Mouse (Mus musculus) spleen, embryonic (tissue): ENCODE data around the gene Enpp7.

Source experiments
- CTCF ChIA-PET: fragments of 350-600 bp; sonication (Branson Sonifier 250); formaldehyde crosslinking; loops from one replicate; lab custom pipeline; 2022; lab: Charles Lee

The Enpp7 gene

GRCm38 (mm10) chr11:118997182-118997581 lies 9.2 kb downstream of the Enpp7 start:
- CTCF ChIA-PET: no interaction called here

- CTCF ChIA-PET: interaction anchor here (0.6 kb wide), 1 partner anchor 57 kb away, joined by 6 read pairs; no protein-coding TSS in a partner anchor
Observed at GRCm38 (mm10) chr11:118998540-118999265, 10.7 kb downstream of the Enpp7 start.

GRCm38 (mm10) chr11:118999361-118999804 lies 11.4 kb downstream of the Enpp7 start:
- CTCF ChIA-PET: no interaction called here

GRCm38 (mm10) chr11:119000877-119001276 lies 12.9 kb downstream of the Enpp7 start:
- CTCF ChIA-PET: no interaction called here

- CTCF ChIA-PET: no interaction called here
Observed at GRCm38 (mm10) chr11:119001493-119002128, 13.6 kb downstream of the Enpp7 start.

GRCm38 (mm10) chr11:119005547-119006275 lies 17.7 kb downstream of the Enpp7 start:
- CTCF ChIA-PET: interaction anchor here (1.2 kb wide), 1 partner anchor 18 kb away, joined by 5 read pairs; no protein-coding TSS in a partner anchor

GRCm38 (mm10) chr11:119006462-119006861 lies 18.5 kb downstream of the Enpp7 start:
- CTCF ChIA-PET: interaction anchor here (0.7 to 1.2 kb wide), 2 partner anchors 17 to 95 kb away, joined by 5 to 8 read pairs; no protein-coding TSS in a partner anchor

- CTCF ChIA-PET: no interaction called here
Observed at GRCm38 (mm10) chr11:119007461-119008456, 19.8 kb downstream of the Enpp7 start.

- CTCF ChIA-PET: no interaction called here
Observed at GRCm38 (mm10) chr11:119014455-119014854, 26.5 kb downstream of the Enpp7 start.

- CTCF ChIA-PET: interaction anchor here (0.6 kb wide), 1 partner anchor 166 kb away, joined by 5 read pairs; no protein-coding TSS in a partner anchor
Observed at GRCm38 (mm10) chr11:119017506-119017905, 29.5 kb downstream of the Enpp7 start.

DNA sequence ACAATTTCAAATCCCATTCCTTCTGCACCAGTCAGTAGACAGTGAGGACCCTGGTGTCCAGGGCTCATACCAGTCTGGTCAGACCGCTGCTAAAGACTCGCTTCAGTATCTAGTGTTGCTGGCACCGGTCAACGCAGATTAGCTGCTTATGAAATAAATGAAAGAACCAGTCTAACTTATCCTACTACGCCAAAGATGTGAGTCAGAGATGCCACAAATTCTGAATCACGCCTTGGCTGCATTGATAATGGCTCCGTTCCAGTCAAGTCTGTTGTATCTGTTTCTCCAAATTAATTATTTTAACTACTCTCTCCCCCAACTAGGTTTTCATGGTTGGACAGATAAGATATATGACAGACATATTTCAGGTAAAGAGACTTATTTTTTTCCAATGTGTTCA lies 33.2 kb downstream of the Enpp7 start:
- CTCF ChIA-PET: interaction anchor here (0.6 to 0.8 kb wide), 2 partner anchors 46 to 470 kb away, joined by 3 to 20 read pairs; no protein-coding TSS in a partner anchor

DNA sequence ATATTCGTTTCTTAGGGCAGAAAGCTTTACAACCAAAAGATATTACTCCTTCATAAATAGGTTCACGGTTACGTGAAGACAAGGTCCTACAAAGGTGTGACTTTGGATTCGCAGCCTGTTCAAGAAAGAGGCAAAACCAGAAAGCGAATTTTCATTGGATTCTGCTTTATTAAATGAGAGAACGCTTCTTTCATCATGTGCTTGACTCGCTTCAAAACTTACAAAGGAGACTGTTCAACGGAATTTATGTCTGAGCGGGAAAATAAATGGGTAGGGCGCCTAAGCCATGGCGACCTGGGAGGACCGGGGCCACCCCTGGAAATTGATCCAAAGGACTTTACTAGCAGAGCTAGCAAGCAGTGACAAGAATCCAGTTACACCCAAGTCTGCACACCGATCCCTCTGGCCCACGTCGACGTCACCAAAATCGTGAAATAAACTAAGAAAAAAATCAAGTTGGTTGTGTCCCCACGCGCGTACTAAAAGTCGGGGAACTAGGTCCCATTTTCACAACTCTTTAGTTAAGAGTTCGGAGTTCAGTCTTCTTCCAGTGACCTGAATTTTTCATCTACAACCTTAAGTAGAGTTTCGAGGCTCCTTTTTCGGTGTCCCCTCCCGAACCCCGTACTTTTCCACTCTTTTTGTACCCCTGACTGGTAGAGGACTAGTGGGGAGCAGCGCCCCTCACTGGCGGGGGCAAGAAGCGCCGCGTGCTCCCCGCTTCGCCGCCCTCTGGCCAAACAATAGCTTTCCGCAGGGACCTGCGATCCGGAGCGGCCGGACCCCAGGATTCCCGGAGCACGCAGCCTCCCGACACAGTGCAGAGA lies 34.3 kb downstream of the Enpp7 start:
- CTCF ChIA-PET: interaction anchor here (0.5 to 1.7 kb wide), 6 partner anchors 22 to 469 kb away, joined by 3 to 5 read pairs (median 4); no protein-coding TSS in a partner anchor

GRCm38 (mm10) chr11:119022895-119023615 lies 35.1 kb downstream of the Enpp7 start, which contains the start of gene Cbx2:
Gene Cbx2 (plus strand): TSS chr11:119022962.
- CTCF ChIA-PET: interaction anchor here (0.6 to 1.7 kb wide), 5 partner anchors 17 to 207 kb away, joined by 3 to 7 read pairs (median 5); no protein-coding TSS in a partner anchor

GRCm38 (mm10) chr11:119023616-119023980 lies 35.6 kb downstream of the Enpp7 start:
- CTCF ChIA-PET: interaction anchor here (0.6 to 1.7 kb wide), 5 partner anchors 18 to 206 kb away, joined by 3 to 7 read pairs (median 4); no protein-coding TSS in a partner anchor

DNA sequence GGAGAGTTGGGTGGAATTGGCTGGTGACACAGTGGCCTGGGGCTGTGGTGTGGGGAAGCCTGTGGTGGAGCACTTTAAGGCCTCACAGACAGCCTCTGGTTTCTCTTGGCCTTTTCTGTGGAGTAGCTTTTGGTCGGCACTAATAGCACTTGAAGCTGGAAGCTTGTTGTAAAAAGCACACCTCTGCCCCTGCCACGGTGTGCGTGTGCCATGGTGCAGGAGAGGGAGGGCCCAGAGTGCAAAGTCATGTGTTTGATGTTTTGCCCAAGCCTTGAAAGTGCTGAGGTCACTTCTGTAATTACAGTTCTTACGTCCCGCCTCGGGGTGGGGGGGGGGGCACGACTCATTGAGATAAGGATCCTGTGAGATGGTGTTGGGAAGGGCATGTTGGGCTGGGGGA lies 36.3 kb downstream of the Enpp7 start:
- CTCF ChIA-PET: interaction anchor here (0.7 kb wide), 1 partner anchor 168 kb away, joined by 3 read pairs; no protein-coding TSS in a partner anchor

DNA sequence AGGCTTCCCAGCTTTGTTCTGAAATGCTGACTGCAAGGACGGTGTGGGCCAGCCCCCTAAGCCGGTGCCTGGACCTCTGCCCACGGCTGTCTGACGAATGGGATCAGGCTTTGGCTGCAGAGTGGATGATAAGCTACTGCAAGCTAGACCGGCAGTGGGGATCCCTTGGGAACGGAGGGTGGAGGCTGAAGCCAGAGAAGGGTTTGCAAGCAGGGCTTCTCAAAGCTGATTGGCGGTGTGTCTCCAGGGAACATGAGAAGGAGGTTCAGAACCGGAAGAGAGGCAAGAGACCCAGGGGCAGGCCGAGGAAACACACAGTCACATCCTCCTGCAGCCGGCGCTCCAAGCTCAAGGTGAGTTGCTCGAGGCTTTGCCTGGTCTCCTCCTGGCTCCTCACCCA lies 38.2 kb downstream of the Enpp7 start:
- CTCF ChIA-PET: interaction anchor here (1.1 kb wide), 1 partner anchor 29 kb away, joined by 5 read pairs; no protein-coding TSS in a partner anchor

GRCm38 (mm10) chr11:119033874-119034558 lies 46.0 kb downstream of the Enpp7 start:
- CTCF ChIA-PET: interaction anchor here (0.5 to 1.5 kb wide), 4 partner anchors 10 to 232 kb away, joined by 3 to 4 read pairs (median 4); no protein-coding TSS in a partner anchor

DNA sequence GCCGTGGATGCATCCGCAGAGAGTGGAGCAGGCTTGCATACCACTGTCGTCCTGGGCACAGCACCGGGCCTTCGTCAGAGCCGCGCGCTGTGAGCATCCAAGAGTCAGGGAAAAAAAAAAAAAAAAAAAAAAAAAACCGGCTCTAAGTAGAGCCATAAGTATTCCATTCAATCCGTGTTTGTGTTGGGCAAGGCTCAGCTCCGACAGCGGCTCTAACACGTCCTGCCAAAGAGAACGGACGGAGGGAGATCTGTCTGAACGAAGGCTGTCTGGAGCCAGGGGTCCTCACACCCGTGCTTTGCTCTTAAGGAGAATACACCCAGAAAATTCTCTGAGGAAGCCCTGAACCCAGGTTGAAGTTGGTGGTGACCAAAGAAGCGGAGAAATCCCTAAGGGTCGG lies 46.6 kb downstream of the Enpp7 start:
- CTCF ChIA-PET: interaction anchor here (1.3 kb wide), 2 partner anchors 21 to 156 kb away, joined by 3 to 16 read pairs; no protein-coding TSS in a partner anchor
